Mouse (Mus musculus) gastrocnemius, postnatal 10 days (tissue): ENCODE measurements around the gene Gm5431. TPM values are rescaled to one million over a fixed set of nuclear protein-coding genes. Genes with fewer than 3 reads are reported as not detected.
"Not testable (repeated sequence)": the region's sequence is repeated elsewhere in the genome, so short reads cannot be mapped to it uniquely, and the experiment has no call there.

Experiments
- DNase-seq: peaks from one replicate; pipeline ENCODE4 v3.0.0; 2021; ENCODE audit warnings: mixed read lengths
- long read RNA-seq, 2 experiments: library from polyadenylated mRNA; stranded (forward); transcript quantifications; one replicate each; pipeline ENCODE4 v2.0.0; 2021
- total RNA-seq, 2 experiments: library from RNA; stranded (reverse); gene quantifications; 2 replicates each; pipeline ENCODE4 v1.2.3; 2021

Gene Gm5431
- under 1 TPM; 0.49 to 0.52 TPM for total RNA-seq
- long read RNA-seq, experiment 1: 0 reads
- long read RNA-seq, experiment 2: 0 reads

DNA sequence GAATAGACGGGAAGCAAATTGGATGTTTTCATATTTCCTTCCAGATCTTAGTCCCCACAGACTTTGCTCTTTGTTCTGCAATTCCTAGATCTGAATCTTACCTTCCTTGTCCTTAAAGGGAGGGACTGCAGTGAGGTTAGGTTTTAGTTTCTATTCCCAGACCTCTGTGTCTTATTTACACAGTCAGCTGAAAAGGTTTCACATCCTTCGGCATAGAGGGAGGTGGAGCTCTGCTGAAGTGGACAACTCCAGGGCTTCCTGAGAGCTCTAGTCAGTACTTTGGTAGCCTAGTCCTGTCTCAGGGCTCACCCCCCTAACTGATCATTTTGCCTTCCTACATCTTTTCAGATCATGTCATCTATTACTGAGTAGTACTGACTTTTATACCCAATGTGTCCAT, at the start of gene Gm5431:
TSS of gene Gm5431 (minus strand) at position 194 of the 400 bp plus-strand sequence.
- DNase-seq: no peak

DNA sequence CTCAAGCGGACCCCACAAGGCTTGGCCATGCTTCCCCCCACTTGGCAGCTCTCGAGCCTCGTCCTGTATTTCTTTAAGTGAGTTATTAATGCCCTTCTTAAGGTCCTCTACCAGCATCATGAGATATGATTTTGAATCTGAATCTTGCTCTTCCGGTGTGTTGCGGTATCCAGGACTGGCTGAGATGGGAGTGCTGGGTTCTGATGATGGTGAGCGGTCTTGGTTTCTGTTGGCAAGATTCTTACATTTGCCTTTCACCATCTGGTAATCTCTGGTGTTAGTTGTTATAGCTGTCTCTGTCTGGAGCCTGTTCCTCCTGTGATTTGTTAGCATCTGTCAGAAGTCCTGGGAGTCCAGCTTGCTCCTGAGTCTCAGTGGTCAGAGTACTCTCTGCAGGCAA, 44.1 kb upstream of the Gm5431 start, which contains the start of gene Psme2b:
TSS of gene Psme2b (minus strand) at position 101 of the 400 bp plus-strand sequence.
- not testable (repeated sequence) for DNase-seq

DNA sequence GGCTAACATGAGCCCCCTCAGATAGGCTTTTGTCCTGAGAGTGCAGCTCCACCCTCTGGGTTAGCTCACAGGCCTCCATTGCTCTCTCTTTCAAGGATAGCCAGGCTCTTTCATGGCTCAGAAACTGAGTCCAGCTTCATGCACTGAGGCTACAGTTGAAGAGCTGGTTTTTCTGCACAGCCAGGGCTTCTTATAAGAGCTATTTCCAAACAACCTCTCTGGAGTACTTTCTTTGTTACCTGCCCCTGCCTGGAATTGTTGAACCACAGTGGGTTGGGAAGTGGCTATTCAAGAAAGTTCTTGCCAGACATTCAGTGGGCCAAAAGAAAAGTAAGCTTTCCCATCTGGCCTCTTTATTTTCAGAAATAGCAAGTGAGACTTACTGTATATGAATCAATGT, 37.3 kb upstream of the Gm5431 start:
- DNase-seq: not testable (repeated sequence)

DNA sequence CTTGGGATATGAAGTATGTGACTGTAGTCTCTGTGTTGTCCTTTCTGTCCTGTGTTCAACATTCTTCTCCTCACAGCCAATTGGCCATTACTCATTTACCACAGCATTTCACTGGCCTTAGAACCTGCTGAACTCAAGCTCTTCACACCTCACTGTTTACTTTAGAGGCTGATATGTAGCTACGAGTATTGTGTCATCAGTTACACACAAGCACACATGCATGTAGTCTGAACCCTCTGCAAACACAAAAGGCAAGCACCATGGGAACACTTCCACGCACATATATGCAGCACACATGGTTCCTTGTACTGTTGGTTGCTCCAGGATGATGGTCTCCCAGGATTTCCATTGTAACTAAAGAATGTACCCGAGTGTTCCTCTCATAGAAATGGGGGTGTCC, 33.3 kb upstream of the Gm5431 start:
- DNase-seq: not testable (repeated sequence)

DNA sequence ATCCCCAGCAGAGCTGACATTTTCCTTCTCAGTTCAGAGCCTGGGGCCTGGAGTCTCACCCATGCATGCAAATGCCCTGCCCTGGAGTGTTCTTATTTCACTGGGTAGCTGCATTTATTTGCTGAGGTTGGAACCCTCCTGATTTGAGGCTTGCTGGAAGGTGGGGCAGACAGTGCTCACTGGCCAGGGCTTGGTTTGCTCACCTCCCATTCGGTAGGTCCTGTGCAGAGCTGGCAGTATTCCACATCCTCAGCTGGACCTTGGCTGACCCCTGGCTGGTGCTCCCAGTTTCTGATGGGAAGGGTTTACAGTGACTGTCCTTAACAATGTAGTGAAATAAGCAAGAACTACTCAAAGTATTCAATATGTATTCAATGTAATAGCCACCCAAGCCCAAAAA, 31.9 kb upstream of the Gm5431 start:
- DNase-seq: not testable (repeated sequence)

DNA sequence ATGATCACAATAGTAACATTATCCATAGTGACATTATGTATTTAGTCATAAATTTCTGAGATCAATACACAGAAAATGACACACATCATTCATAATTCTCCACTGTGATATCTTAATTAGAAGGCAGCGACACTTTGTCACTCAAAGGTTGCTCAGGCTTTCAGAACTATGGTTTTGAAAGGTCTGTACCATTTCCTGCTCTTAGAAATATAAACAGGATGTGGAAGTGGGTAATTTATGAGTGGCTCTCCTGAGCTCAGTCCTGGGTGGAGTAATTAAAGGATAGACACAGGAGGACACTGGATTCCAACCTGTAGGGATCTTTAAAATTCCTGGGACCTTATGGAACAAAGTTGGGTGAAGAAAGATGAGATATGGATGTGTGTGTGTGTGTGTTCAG, 31.4 kb upstream of the Gm5431 start:
- not testable (repeated sequence) for DNase-seq

DNA sequence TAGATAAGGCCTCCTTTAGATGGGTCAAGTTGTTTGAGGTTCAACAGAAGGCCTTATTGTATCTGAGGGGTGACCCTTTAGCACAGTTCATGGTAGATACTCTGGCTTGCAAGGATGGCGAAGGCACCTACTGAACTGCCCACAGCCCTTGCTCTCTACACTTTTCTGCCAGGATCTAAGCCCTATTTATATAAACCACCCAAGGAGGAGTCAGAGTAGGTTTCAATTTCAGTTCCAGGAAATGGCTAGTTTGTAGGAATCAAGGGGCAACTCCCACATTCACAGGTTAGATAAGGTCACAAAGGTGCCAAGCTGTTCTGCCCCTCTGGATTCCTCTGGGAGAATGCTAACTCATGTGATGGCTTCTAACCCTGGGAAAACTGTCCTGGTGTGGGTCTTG, 26.1 kb upstream of the Gm5431 start:
- DNase-seq: not testable (repeated sequence)

DNA sequence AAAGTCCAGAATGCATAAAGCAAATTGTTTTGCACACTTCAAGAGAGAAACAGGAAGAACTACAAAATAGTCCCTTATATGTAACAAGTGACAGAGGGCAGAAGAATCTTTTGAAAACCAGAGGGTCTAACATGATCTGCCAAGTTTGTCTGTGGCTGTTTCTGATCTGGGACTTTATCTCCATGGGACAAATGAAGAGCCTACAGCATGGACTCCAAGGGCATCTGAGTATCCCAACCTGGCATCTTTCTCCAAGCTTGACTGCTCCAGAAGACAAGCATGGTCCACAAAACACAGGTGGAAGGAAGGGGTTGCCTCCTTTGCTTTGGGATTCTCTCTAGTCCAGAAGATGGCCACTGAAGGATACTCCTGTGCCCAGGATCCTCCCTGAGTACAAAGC, 24.4 kb upstream of the Gm5431 start:
- DNase-seq: not testable (repeated sequence)

DNA sequence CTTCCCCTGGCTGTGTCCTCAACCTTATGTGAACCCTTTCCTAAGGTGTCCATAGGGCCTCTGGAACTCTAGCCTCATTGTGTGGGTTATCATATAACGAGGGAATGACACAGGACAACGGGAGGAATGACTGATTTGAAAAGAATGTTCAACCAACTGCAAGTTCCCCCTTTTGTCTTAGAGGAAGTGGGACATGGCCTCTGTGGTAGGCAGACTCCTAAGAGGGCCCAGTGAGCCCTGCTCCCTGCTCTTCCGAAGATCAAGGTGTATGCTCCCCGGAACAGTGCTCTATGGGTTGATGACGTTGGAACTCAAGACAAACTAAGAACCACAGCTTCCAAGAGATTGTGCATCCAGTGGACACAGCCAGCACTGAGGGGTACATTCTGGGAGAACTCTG, 21.8 kb upstream of the Gm5431 start:
- DNase-seq: not testable (repeated sequence)

DNA sequence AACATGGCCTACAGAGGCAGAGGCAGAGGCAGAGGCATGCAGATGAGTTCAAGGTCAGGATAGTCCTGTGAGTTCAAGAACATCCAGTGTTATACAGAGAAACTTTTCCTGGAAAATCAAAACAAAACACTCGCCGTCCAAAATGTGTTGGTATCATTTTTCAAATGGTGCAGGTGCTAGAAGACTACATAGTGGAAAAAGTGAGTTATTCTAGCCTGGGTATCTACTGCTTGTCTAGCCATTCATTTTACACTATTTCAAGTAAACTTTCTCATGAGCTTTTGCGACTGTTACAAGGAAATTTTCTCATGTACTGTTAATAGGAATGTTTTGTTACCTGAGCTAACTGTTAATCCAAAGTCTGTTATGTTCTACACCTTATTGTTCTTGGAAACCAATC, 16.4 kb upstream of the Gm5431 start:
- no peak for DNase-seq

DNA sequence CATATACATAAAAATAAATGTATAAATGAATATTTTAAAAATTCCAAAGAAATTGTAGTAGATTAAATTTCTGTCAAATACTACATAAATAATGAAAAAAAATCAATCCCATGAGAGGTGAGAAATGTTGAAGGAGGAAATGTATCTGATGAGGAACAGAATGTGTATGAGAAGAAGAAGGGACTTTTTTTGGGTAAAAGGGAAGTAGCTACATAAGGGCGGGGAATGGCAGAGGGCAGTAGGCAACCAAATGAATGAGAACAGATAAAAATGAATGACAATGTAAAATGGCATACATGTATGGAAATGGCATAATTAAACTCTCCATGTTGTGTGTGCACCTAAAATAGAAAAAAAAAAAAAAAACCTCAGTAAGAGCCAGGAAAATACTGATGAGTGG, 11.6 kb upstream of the Gm5431 start:
- no peak for DNase-seq

DNA sequence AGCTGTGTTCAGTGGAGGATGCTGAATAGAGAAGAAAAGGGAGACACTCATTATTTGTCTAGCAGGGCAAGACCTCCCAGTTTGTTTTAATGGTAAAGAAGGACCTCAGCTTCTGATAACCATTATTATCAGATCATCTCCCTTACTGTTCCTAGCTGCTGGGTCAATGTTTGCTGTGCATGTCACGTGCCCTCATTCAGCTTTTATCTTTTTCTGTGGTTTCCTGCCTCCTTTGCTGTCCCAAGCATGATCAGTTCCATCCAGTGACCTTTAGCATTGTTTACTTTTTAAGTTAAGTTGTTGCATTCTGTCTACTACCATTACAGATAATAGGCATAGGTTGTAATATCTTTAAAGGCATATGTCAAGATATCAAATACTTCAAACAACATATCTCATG, 6.4 kb upstream of the Gm5431 start:
- DNase-seq: no peak

DNA sequence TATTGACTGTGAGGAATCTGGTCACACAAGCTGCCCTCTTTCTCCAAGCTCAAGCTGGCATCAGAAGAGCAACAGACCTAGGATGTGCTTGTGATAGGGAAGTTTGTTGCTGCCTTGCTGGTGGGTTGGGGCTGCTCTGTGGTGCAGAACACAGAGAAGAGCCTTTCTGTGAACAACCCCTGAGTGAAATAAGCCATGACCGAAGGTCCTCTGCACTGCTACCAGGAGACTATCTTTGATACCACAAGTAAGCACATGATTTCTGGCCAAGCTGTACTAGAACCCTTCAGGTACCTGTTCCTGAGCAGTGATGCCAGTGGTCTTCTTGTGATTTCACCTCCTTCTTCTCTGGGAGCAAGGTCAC, 465 bp downstream of the Gm5431 start:
- DNase-seq: not testable (repeated sequence)

DNA sequence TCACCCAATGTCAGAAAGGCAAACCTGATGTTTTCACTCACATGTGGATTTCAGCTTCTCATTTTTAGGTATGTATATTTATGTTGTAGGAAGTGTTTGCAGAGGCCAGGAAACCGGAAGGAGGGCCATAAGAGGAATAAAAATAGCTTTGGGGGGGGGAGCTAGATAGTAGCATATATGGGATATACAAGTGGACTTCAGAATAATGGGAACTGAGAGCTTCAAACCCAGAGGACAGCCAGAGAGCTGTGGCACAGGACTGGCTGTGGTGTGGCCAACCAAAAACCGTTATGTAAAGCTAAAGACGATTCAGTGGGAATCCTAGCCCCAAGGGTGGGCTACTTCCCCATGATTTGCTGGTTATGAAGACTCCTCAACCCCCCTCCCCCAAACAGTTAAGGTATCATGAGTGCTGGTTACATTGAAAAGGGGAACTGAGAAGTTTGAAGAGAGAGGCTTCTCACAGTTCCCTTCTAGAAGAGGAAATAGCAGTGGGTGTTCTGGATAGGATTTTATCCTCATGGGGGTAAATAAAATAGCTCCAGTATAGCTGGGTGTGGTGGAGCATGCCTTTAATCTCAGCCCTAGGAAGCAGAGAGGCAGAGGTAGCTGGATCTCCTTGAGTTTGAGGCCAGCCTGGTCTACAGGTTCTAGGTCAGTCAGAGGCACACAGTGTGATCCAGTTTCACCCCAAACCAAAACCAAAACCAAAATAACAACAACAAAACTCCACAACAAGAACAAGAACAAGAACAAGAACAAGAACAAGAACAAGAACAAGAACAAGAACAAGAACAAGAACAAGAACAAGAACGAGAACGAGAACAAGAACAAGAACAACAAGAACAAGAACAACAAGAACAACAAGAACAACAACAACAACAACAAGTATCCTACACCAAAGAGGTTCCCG, 1.1 kb downstream of the Gm5431 start:
- not testable (repeated sequence) for DNase-seq

DNA sequence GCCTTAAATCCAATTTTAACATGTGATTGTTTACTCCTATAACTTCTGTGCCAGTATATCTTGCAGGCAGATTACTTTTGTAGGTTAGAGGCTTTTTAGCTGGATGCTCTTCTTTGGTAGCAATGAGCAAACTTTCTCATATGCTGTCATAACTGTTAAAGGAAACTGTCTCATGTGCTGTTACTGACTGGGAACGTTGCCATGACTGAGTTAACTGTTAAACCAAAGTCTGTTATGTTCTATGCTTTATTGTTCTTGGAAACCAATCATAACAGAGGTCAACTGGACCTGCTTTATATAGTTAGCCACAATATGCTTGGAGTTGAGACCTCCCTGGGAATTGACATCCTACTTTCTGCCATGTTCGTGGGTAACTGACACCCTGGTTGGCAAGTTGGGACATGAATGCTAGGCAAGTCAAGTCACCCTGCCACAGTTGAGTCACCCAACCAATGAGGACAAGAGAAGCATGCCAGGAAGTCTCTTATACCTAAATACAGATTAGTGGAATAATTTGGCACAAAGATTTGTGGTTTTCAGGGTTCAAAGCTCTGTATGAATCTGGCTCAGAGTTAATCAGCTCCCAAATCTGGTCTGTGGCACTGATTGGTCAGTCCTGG, 3.1 kb downstream of the Gm5431 start:
- DNase-seq: no peak

DNA sequence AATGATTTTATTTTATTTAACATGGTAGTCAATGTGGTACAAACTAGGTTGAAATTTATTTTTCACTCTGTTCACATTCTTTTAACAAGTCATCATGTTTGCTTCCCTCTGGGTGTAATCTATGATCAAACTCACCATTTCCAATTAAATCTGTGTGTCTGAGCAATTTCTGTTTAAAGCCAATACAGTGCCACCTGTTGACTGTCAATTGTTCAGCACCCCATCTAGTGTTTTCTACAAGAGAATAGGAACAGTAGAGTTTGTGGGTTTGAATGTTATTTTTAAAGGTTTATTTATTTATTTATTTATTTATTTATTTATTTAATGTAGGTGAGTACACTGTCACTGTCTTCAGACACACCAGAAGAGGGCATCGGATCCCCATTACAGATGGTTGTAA, 25.3 kb downstream of the Gm5431 start:
- no peak for DNase-seq

DNA sequence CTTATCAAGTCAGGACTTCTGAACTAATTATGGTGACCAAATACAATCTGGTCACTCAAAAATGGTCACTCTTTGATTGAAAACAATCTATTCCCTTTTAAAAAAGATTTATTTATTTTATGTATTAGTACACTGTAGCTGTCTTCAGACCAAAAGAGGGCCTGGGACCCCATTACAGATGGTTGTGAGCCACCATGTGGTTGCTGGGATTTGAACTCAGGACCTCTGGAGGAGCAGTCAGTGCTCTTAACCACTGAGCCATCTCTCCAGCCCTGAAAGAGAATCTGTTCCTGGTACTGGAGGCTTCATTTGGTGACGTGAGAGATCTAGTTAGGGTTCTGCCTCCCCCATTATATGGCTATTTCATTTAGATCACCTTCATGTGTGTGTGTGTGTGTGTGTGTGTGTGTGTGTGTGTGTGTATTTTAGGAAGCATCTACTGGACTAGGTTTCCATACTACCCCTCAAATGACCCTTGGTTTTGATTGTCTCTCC, 26.6 kb downstream of the Gm5431 start:
- DNase-seq: not testable (repeated sequence)

DNA sequence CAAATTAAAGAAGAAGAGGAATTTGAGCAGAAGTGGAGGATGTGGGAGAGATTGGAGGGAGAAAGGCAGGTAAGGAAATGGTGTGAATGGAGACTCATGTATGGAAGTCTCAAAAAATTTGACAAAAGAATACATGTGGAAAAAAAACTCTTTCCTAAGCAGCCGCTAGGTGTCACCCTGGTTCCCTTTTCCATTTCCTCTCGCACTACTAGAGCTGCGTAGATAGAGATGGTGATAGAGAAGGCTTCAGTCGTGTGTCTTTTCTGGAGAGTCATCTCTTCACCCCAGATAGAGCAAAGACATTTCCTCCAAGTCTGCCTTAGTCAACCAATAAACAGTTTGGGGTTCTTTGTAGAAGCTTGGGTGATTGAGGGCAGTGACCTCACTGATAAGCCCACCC, 27.5 kb downstream of the Gm5431 start:
- DNase-seq: peak; percentile 46

DNA sequence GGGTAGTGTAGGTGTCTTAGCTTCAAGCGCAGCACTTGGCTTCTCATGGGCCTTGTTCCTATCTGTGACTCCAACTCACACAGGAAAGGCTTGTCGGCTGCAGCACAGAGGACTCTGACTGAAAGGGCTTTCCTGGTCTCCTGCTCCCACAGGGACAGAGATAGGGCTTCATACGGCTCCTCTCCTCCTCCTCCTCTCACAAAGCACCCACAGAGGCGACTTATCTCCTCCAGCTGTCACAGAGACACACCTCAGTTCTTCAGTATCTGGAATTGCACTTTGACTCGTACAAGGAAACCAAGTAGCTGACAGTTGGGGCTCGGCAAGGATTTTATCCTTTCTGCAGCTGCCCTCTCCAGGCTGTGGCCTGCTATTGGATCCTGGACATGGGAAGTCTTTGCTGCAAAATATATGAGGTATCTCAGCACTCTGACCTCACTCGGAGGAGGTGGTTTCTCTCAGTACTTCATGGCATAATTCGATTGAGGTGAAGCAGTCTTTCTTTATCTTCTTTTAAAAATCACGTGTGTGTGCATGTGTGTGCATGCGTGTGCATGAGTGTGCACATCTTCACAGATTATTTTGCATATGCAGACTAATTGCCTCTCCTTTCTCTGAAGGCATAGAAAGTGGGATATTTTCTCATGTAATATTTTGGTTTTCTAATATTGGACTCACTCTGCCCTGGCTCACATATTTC, 28.3 kb downstream of the Gm5431 start:
- DNase-seq: no peak

DNA sequence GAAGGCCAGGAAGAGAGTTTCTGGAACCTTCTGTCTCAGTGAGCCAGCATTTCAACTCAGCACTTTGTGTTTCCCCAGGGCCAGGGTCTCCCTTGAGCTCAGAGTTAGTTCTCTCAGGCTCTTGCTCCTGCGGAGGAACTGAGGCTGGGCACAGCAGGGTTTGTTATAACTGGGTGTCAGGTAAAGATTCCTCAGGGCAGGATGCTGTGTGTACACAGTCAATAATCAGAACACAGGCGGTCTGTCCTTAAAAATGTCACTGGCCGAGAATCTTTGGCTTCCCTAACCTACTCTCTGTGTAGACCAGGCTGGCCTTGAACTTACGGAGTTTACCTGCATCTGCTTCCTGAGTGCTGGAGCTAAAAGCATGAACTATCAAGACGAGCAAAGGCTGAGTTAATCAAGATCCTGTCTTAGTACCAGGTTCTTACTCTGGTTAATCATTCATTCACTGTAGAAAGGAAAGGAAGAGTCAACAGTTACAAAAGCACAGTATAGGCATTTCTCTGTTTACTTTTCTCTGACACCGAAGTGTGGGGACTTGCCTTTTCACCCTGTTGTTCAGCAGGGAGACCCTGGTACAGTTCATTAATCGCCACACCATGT, 29.2 kb downstream of the Gm5431 start:
- DNase-seq: no peak

DNA sequence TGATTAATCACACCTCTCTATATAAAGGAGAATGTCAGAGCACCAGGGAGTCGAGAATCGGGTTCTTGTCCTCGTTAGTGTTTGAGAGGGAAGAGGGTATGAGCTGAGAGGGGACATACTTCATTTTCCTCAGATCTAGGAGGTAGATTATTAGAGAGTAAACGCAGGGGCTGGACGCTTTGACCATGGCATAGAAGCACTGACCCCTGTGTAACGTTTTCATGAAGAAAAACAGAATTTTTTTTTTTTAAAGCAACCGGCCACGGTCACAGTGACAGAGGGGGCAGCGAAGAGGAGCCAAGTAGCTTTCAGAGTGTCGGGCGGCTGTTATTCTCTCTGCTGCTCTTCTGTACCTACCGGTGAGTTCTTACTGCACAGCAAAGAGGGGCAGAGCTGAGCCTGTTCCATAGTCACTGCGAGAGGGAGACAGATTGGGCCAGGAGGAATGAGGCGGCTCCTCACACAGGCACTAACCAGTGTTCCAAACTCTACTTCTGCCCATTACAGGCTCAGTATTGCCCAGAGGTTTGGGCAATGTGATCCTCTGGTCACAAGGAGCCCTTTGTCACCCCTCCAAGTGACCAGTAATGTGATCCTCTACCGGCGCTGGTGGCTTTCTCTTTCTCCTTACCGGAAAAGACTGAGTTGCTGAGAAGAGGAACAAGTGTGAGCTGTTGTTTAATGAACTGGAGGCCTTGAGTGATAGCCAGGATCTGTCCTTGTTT, 30.0 kb downstream of the Gm5431 start:
- peak; percentile 42 for DNase-seq
